Mouse (Mus musculus): ENCODE results near the gene Mxra7. TPM values are rescaled to one million over a fixed set of nuclear protein-coding genes. Genes with fewer than 3 reads are reported as not detected.

Gene Mxra7
- polyA plus RNA-seq, 1 experiment from 2014 or later = 71.7 TPM

GRCm38 (mm10) chr11:116822215-116822614 is 5.6 kb downstream of the Mxra7 start:
- no peak for DNase-seq (ENCODE audit: low spot score)
- Histone ChIP-seq H3K9me3 (no peaks in the 10 kb centered on the region), H3K4me3 (no peak overlapping the region), H3K36me3 (0 out of 2 replicates have a peak, but pooled peaks cover 5% of the 10 kb centered on the region), H3K27ac (peak overlapping the region; percentile 46; the same call in 1 of the 2 replicates), H3K4me1 (replicated peaks) (peaks cover 69% of the 10 kb centered on the region), H3K27me3 (ENCODE audit: insufficient read depth, poor library complexity, severe bottlenecking) (no peaks in the 10 kb centered on the region)
- 69% methylated on average over 10 of the region's 10 CpGs for WGBS

- H3K4me1 ChIP-seq (replicated peaks) = peaks cover 69% of the 10 kb centered on the region
- 58% methylated on average over 13 of the region's 13 CpGs for WGBS
Measured at GRCm38 (mm10) chr11:116821057-116821940, 6.5 kb downstream of the Mxra7 start.

GRCm38 (mm10) chr11:116819932-116820593 is 7.8 kb downstream of the Mxra7 start:
- Histone ChIP-seq H3K27me3 (ENCODE audit: insufficient read depth, poor library complexity, severe bottlenecking) (0 out of 2 replicates have a peak, but pooled peaks cover 4% of the 10 kb centered on the region), H3K4me3 (no peak overlapping the region), H3K9me3 (no peaks in the 10 kb centered on the region), H3K36me3 (0 out of 2 replicates have a peak, but pooled peaks cover 5% of the 10 kb centered on the region), H3K4me1 (replicated peaks) (peaks cover 69% of the 10 kb centered on the region), H3K27ac (peak overlapping the region; percentile 53; the same call in 1 of the 2 replicates)
- WGBS = 92% methylated on average over 5 of the region's 5 CpGs
- no peak for DNase-seq (ENCODE audit: low spot score)

More at GRCm38 (mm10) chr11:116821057-116821940, 6.5 kb downstream of the Mxra7 start:
- no peaks in the 10 kb centered on the region for H3K9me3 ChIP-seq
- 0 out of 2 replicates have a peak, but pooled peaks cover 2% of the 10 kb centered on the region for H3K27me3 ChIP-seq (ENCODE audit: insufficient read depth, poor library complexity, severe bottlenecking)
- H3K4me3 ChIP-seq = no peak overlapping the region
- 0 out of 2 replicates have a peak, but pooled peaks cover 5% of the 10 kb centered on the region for H3K36me3 ChIP-seq
- peak overlapping the region; percentile 53 for H3K27ac ChIP-seq
- no peak for DNase-seq (ENCODE audit: low spot score)

DNA sequence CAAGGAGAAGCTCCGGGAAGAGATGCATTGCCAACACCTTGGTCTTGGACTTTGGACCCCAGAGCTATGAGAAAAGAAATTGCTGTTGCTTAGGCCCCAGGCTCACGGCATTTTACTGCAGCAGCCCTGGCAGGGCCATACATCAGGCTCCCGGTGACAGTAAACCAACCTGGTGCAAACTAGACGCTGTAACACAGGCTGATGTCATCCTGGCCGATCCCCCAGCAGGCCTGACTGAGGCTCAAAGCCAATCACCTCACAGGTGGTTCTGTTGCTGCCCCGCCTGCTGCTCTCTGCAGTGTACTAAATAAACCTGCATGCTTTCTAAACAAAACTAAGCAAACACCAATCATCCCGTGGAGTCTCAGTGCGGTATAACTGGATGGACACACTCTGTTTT is 9.1 kb downstream of the Mxra7 start:
- peaks cover 79% of the 10 kb centered on the region for H3K4me1 ChIP-seq (replicated peaks)
- H3K36me3 ChIP-seq = 0 out of 2 replicates have a peak, but pooled peaks cover 5% of the 10 kb centered on the region
- no peak for DNase-seq (ENCODE audit: low spot score)
- H3K27ac ChIP-seq = 0 out of 2 replicates have a peak overlapping the region, but pooled peaks have one; percentile 12
- 76% methylated on average over 8 of the region's 8 CpGs for WGBS
- no peak overlapping the region for H3K4me3 ChIP-seq
- no peaks in the 10 kb centered on the region for H3K9me3 ChIP-seq
- H3K27me3 ChIP-seq (ENCODE audit: insufficient read depth, poor library complexity, severe bottlenecking) = 0 out of 2 replicates have a peak, but pooled peaks cover 4% of the 10 kb centered on the region

DNA sequence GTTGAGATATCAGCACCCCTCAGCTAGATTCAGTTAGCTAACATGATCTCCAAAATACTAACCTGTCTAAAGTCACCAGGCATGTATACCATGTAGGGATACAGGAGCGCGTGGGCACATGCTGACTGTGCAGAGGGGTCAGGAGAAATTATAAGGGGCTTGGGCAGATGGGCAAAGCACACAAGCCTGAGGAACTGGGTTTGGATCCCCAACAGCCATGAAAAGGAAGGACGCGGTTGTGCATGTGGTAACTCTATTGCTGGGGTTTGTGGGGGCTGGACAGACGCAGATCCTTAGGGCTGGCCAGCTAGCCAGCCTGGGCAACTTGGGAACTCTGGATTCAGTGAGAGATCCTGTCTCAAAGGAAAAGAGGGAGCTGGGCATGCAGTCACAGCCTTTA is 10.3 kb downstream of the Mxra7 start:
- no peak for DNase-seq (ENCODE audit: low spot score)
- Histone ChIP-seq H3K27me3 (ENCODE audit: insufficient read depth, poor library complexity, severe bottlenecking) (0 out of 2 replicates have a peak, but pooled peaks cover 4% of the 10 kb centered on the region), H3K27ac (no peak overlapping the region), H3K4me3 (no peak overlapping the region), H3K9me3 (no peaks in the 10 kb centered on the region), H3K36me3 (no peaks in the 10 kb centered on the region), H3K4me1 (replicated peaks) (peaks cover 88% of the 10 kb centered on the region)
- WGBS = 98% methylated on average over 5 of the region's 5 CpGs

DNA sequence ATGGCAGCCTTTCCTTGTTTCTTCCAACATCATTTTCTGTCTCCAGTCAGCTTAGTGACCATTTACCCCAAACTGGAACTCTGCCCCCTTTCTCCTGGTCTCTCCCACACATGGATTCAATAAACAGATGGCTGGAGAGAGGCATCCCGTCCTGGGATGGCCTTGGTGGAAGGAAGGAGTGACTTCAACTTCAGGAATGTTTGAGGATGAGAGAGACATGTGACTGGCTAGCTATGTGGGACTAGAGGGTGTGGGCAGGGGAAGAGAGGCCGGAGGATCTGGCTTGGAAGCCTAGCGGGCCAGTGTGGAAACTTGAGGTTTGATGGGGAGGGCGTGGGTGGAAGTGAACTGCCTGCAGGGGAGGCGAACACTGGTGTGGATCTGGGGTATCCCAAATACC is 11.1 kb downstream of the Mxra7 start:
- no peaks in the 10 kb centered on the region for H3K9me3 ChIP-seq
- H3K27ac ChIP-seq = 0 out of 2 replicates have a peak overlapping the region, but pooled peaks have one; percentile 86
- H3K27me3 ChIP-seq (ENCODE audit: insufficient read depth, poor library complexity, severe bottlenecking) = 0 out of 2 replicates have a peak, but pooled peaks cover 4% of the 10 kb centered on the region
- no peak for DNase-seq (ENCODE audit: low spot score)
- whole genome bisulfite sequencing = 77% methylated on average over 5 of the region's 5 CpGs
- H3K4me3 ChIP-seq = no peak overlapping the region
- peaks cover 88% of the 10 kb centered on the region for H3K4me1 ChIP-seq (replicated peaks)
- no peaks in the 10 kb centered on the region for H3K36me3 ChIP-seq

DNA sequence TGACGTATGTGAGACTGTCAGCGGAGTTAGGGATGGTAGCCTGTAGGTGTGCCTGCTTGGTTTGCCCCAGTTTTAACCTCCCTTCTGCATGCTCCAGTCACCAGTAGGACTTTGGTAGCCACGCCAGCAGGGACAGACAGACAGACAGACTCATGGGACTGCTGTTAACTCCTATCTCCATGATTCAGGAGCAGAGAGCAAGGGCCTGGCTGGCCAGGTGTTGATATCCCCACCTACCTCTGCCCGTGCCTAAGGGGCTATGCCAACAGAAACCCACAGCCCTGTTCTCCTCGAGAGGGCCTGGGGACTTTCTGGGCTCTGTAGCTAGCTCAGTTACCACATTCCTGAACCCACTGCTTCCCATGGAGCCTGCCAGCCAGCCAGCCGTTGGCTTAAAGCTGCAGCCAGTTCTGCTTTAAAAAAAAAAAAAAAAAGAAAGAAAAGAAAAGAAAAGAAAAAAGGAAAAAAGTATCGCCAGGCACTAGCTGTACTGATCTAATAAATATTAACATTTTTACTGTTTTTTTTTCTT is 12.9 kb downstream of the Mxra7 start:
- DNase-seq (ENCODE audit: low spot score) = no peak

DNA sequence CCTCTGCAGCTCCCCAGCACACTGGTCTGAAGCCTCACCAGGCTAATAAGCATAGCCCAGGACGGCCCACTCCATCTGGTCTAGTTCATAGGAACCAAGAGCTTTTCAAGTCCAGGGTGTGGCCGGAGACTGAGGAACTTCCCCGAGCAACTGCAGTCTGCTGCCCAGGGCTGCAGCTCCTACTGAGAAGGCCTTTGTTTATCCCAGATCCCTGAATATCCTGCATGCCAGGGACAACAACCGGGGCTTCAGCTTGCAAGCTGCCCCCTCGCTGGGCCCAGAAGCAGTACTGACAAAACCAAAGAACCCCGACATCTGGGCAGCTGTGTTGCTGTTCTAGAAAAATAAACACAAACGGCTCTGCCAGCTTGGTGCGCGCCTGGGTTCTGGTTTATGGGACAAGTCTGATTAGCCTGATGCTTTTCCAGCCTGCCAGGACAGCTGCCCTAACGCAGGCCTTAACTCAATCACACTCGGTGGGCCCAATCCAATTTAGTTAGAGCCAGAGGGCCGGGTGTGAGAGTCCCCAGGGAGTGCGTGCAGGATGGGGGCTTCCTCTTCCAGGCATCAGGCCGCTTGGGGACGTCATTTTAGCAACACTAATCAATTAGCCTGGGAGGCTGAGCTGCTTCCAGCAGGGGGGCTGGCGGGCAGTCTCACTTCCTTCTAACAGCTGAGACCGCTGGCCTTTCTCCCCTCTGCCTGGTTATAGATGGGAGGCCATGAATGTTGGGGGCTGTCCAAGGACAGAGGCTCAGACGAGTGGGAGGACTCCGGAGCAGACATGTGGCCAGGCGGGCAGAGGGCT is 13.6 kb downstream of the Mxra7 start:
- DNase-seq (ENCODE audit: low spot score) = peak; percentile 83
- WGBS = 3% methylated on average over 20 of the region's 20 CpGs
- Histone ChIP-seq H3K4me3 (peak overlapping the region; percentile 48), H3K4me1 (replicated peaks) (peaks cover 92% of the 10 kb centered on the region), H3K36me3 (no peaks in the 10 kb centered on the region), H3K27ac (peak overlapping the region; percentile 93), H3K9me3 (no peaks in the 10 kb centered on the region), H3K27me3 (ENCODE audit: insufficient read depth, poor library complexity, severe bottlenecking) (peaks cover 14% of the 10 kb centered on the region)

More for the DNA sequence above, 12.9 kb downstream of the Mxra7 start:
- peak overlapping the region; percentile 93 for H3K27ac ChIP-seq
- no peaks in the 10 kb centered on the region for H3K36me3 ChIP-seq
- H3K4me1 ChIP-seq (replicated peaks) = peaks cover 90% of the 10 kb centered on the region
- no peaks in the 10 kb centered on the region for H3K9me3 ChIP-seq
- WGBS = 19% methylated on average over 7 of the region's 7 CpGs
- H3K4me3 ChIP-seq = peak overlapping the region; percentile 48; the same call in 1 of the 2 replicates
- H3K27me3 ChIP-seq (ENCODE audit: insufficient read depth, poor library complexity, severe bottlenecking) = peaks cover 7% of the 10 kb centered on the region; the same call in 1 of the 2 replicates

DNA sequence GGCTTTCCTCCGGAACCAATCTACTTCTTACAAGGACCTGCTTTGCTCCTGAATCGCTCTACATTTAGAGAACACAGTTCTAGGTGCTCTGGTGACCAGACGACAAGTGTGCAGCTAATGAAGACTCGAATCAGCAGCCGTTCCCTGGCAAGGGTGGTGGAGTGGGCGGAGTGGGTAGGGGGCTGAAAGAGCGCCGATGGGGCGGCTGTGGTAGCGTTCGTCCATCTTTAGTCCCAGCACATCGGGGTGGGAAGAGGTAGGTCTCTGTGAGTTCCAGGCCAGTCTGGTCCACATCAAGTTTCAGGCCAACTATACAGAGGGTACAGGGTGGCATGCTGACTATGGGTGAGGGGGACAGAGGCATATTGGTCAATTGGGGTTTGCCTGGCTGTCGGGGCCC is 14.2 kb downstream of the Mxra7 start:
- 0 out of 2 replicates have a peak, but pooled peaks cover 2% of the 10 kb centered on the region for H3K36me3 ChIP-seq
- H3K27me3 ChIP-seq (ENCODE audit: insufficient read depth, poor library complexity, severe bottlenecking) = peaks cover 14% of the 10 kb centered on the region
- no peak for DNase-seq (ENCODE audit: low spot score)
- peak overlapping the region; percentile 93 for H3K27ac ChIP-seq
- H3K9me3 ChIP-seq = no peaks in the 10 kb centered on the region
- 74% methylated on average over 13 of the region's 13 CpGs for WGBS
- H3K4me1 ChIP-seq (replicated peaks) = peaks cover 90% of the 10 kb centered on the region
- H3K4me3 ChIP-seq = peak overlapping the region; percentile 48

DNA sequence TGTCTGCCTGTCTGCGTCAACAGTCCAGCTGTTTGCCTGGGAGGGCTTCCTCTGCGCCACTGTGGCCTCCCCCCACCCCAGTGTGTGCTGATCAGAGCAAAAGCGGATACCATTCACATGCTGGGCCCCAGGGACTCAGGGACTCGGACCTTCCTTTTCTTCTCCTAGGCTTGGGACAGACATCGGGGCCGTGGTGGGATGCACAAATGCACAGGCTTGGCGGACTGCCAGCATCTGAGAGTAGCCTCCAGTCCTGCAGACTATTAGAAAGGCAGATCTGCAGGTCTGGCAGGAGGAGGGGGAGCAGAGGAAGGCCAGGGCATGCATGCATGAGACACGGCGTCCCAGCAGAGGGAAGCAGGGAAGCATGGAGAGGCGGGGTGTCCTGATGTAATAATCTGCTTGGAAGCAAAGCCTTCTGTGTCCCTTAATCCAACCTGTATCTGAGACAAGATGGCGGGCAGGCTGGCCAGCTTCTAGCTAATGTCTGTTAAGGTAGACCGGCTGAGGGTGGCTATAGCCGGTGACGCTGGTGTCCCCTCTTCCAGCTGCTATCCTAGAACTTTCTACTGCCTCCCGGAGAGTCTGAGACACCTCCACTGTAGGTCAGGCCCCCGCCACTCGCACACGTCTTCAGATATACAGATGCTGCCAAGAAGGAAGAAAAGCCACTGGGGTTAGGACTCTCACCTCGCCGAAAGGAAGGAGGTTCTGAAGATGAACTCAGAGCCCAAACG is 14.9 kb downstream of the Mxra7 start:
- H3K4me3 ChIP-seq = peak overlapping the region; percentile 48
- 0 out of 2 replicates have a peak, but pooled peaks cover 2% of the 10 kb centered on the region for H3K36me3 ChIP-seq
- no peaks in the 10 kb centered on the region for H3K9me3 ChIP-seq
- peaks cover 93% of the 10 kb centered on the region for H3K4me1 ChIP-seq (replicated peaks)
- peak overlapping the region; percentile 93 for H3K27ac ChIP-seq
- peak; percentile 67 for DNase-seq (ENCODE audit: low spot score)
- 43% methylated on average over 21 of the region's 21 CpGs for WGBS
- peaks cover 14% of the 10 kb centered on the region for H3K27me3 ChIP-seq (ENCODE audit: insufficient read depth, poor library complexity, severe bottlenecking)

Measured in hindbrain, embryonic 10.5 days (tissue).